ENCODE assay signal across 13 mouse cellular contexts in genomic region chr7:110840332-110840731, GRCm38 (mm10). TPM values are rescaled to one million over a fixed set of nuclear protein-coding genes. Genes with fewer than 3 reads are reported as not detected.
A peak's percentile ranks its signal among the peaks of the same experiment; 100 is the strongest.
DNase-seq lines count a peak whose midpoint lies in the region; ATAC-seq and TF ChIP-seq lines count a peak whose summit lies in the region.
"Had no signal": no experiment of that assay in that cellular context is flagged by ENCODE, and none has a peak within 500 bp of the region (broad histone marks: within the 10 kb centered on the region; RNA-seq: fewer than 3 reads in every experiment).

No protein-coding gene starts in this region.

- 0 out of 2 replicates have a peak overlapping the region, but pooled peaks have one; percentile 32 for H3K27ac ChIP-seq in spleen, adult 2 months (ENCODE audit: insufficient read depth, low read length)
- H3K27ac ChIP-seq: embryonic facial prominence, embryonic 13.5 days; forebrain, embryonic 13.5 days had no signal

- peaks cover 2% of the 10 kb centered on the region for H3K4me1 ChIP-seq in spleen, adult 2 months (ENCODE audit: control insufficient read depth, insufficient read depth, insufficient read length)

- peaks cover 4% of the 10 kb centered on the region for H3K36me3 ChIP-seq in spleen, adult 2 months (ENCODE audit: control insufficient read depth, insufficient read depth, low read length)
- H3K36me3 ChIP-seq: embryonic facial prominence, embryonic 13.5 days had no signal

- TF ChIP-seq CTCF in spleen, adult 2 months (IDR thresholded peaks at IDR 0.05; ENCODE audit: extremely low read depth, insufficient read depth, insufficient read length, insufficient replicate concordance) = no peak

- ATAC-seq in hematopoietic stem cell, adult 5-6 weeks (replicated peaks in 1 of 2; ENCODE audit: insufficient read depth in 1 of 2, low FRiP score in 2 of 2, low TSS enrichment in 1 of 2, low read depth in 1 of 2, poor library complexity in 2 of 2, severe bottlenecking in 2 of 2) = peak; percentile 82 to 86
- ATAC-seq in megakaryocyte progenitor cell, adult 5-6 weeks (replicated peaks; ENCODE audit: poor library complexity) = peak; percentile 67
- ATAC-seq: activated CD4-positive, CD25-positive, alpha-beta regulatory T cell, adult 4 months; forebrain, embryonic 13.5 days had no signal

- WGBS in spleen, adult 2 months = 17% methylated on average over 4 of the region's 4 CpGs

- no peaks in the 10 kb centered on the region for H3K27me3 ChIP-seq in spleen, adult 2 months (ENCODE audit: control insufficient read depth, insufficient read depth, low read length)
- H3K27me3 ChIP-seq: embryonic facial prominence, embryonic 13.5 days; forebrain, embryonic 13.5 days had no signal

- peak; percentile 26 to 62 for DNase-seq in spleen, adult 2 months (ENCODE audit: low read depth in 1 of 2, low spot score in 2 of 2)
- DNase-seq in spleen, postnatal 14 days (ENCODE audit: low spot score in 2 of 2) = no peak
- DNase-seq in layer of hippocampus, postnatal 10 days (ENCODE audit: low spot score in 2 of 2) = no peak
- no peak for DNase-seq in ovary, postnatal 10 days (ENCODE audit: low spot score)
- no peak for DNase-seq in layer of hippocampus, postnatal 25 days (ENCODE audit: extremely low spot score in 1 of 2, low spot score in 1 of 2)
- DNase-seq: cerebellum, postnatal 10 days; gastrocnemius, postnatal 25 days had no signal

- no peak overlapping the region for H3K4me3 ChIP-seq in spleen, adult 2 months (ENCODE audit: extremely low read depth, insufficient read depth, insufficient read length)
- H3K4me3 ChIP-seq: embryonic facial prominence, embryonic 13.5 days; forebrain, embryonic 13.5 days; myocyte had no signal

- no peak for TF ChIP-seq POLR2A in spleen, adult 2 months (IDR thresholded peaks at IDR 0.05; ENCODE audit: low read depth, low read length)

RNA-seq across cellular contexts. Expression of gene Rnf141, which starts 3.9 kb away (rescaled TPM):
- 10.0 and 12.4 TPM in 2 replicates for polyA plus RNA-seq in spleen, adult 2 months (2012; rRNA removed)
- total RNA-seq in hematopoietic stem cell, adult 5-6 weeks (2017) = 66.5 and 76.7 TPM in 2 replicates
- 20.1 and 34.9 TPM in 2 replicates for total RNA-seq in megakaryocyte progenitor cell, adult 5-6 weeks (2015)
- total RNA-seq in megakaryocyte progenitor cell, adult 5-6 weeks (2017) = 26.2 and 35.4 TPM in 2 replicates
- total RNA-seq in layer of hippocampus, postnatal 10 days (2021) = 10 to 100 TPM; 84.3 to 87.3 TPM
- total RNA-seq in layer of hippocampus, postnatal 25 days (2021) = 10 to 100 TPM; 74.9 to 81.6 TPM

RNA-seq across cellular contexts. Expression of gene Lyve1, which starts 22.7 kb away (rescaled TPM):
- polyA plus RNA-seq in spleen, adult 2 months (2012; rRNA removed) = 0.49 and 0.52 TPM in 2 replicates
- 0.31 TPM in 1 of 2 replicates, not detected in the other for total RNA-seq in hematopoietic stem cell, adult 5-6 weeks (2017)
- 0.10 TPM in 1 of 2 replicates, not detected in the other for total RNA-seq in megakaryocyte progenitor cell, adult 5-6 weeks (2015)
- not detected in 2 replicates for total RNA-seq in megakaryocyte progenitor cell, adult 5-6 weeks (2017)
- total RNA-seq in layer of hippocampus, postnatal 10 days (2021) = 1 to 10 TPM; 1.8 to 2.8 TPM
- total RNA-seq in layer of hippocampus, postnatal 25 days (2021) = 1 to 10 TPM in 1 of 2 experiments, under 1 TPM in 1; 0.85 to 1.5 TPM
- polyA plus RNA-seq: activated CD4-positive, CD25-positive, alpha-beta regulatory T cell, adult 4 months; myocyte had no signal

Comparison
In these comparisons a context has a peak if more than half of its experiments do, and no peak if none do; other contexts are left out.
1. DNase-seq: peak in spleen, adult 2 months (2 of 2); none in spleen, postnatal 14 days (0 of 2), layer of hippocampus, postnatal 10 days (0 of 2), ovary, postnatal 10 days (single experiment) and layer of hippocampus, postnatal 25 days (0 of 2).